ENCODE assay signal across 19 mouse cellular contexts in genomic region chr9:29025603-29026002, GRCm38 (mm10).
A peak's percentile ranks its signal among the peaks of the same experiment; 100 is the strongest.
DNase-seq lines count a peak whose midpoint lies in the region; ATAC-seq and TF ChIP-seq lines count a peak whose summit lies in the region.
"Had no signal": no experiment of that assay in that cellular context is flagged by ENCODE, and none has a peak within 500 bp of the region (broad histone marks: within the 10 kb centered on the region; RNA-seq: fewer than 3 reads in every experiment).

No protein-coding gene starts in this region.

- H3K9ac ChIP-seq in heart, embryonic 13.5 days = no peak overlapping the region
- no peak overlapping the region for H3K9ac ChIP-seq in heart, postnatal 0 days (replicated peaks; ENCODE audit: low read depth, low read length)
- H3K9ac ChIP-seq in forebrain, embryonic 11.5 days (ENCODE audit: low read length) = no peak overlapping the region
- H3K9ac ChIP-seq: hindbrain, embryonic 12.5 days had no signal

- H3K4me2 ChIP-seq in heart, embryonic 13.5 days = no peak overlapping the region
- H3K4me2 ChIP-seq in heart, postnatal 0 days (ENCODE audit: low read depth, low read length) = no peak overlapping the region
- no peak overlapping the region for H3K4me2 ChIP-seq in forebrain, embryonic 11.5 days (ENCODE audit: low read depth, low read length, severe bottlenecking)
- H3K4me2 ChIP-seq: hindbrain, embryonic 12.5 days had no signal

- H3K9me3 ChIP-seq in heart, embryonic 13.5 days = no peaks in the 10 kb centered on the region
- H3K9me3 ChIP-seq in heart, postnatal 0 days (replicated peaks; ENCODE audit: control insufficient read depth, low read length) = no peaks in the 10 kb centered on the region
- H3K9me3 ChIP-seq in forebrain, embryonic 11.5 days (ENCODE audit: control insufficient read depth, low read length) = no peaks in the 10 kb centered on the region
- H3K9me3 ChIP-seq: embryonic facial prominence, embryonic 10.5 days; hindbrain, embryonic 12.5 days had no signal

- peak overlapping the region; percentile 66 for H3K27ac ChIP-seq in heart, embryonic 13.5 days (replicated peaks)
- H3K27ac ChIP-seq in heart, postnatal 0 days (ENCODE audit: low read depth) = peak overlapping the region; percentile 15; the same call in 1 of the 2 replicates
- H3K27ac ChIP-seq in forebrain, embryonic 11.5 days (ENCODE audit: low read depth, low read length) = no peak overlapping the region
- H3K27ac ChIP-seq: embryonic facial prominence, embryonic 10.5 days; hindbrain, embryonic 12.5 days had no signal

- no peak for TF ChIP-seq CTCF in heart, postnatal 0 days (IDR thresholded peaks at IDR 0.05; ENCODE audit: low read depth)

- peaks cover 56% of the 10 kb centered on the region for H3K4me1 ChIP-seq in heart, embryonic 13.5 days
- peaks cover 17% of the 10 kb centered on the region for H3K4me1 ChIP-seq in heart, postnatal 0 days (ENCODE audit: control insufficient read depth, insufficient read depth)
- no peaks in the 10 kb centered on the region for H3K4me1 ChIP-seq in forebrain, embryonic 11.5 days (replicated peaks; ENCODE audit: control insufficient read depth, insufficient read depth, low read length)
- H3K4me1 ChIP-seq: embryonic facial prominence, embryonic 10.5 days; hindbrain, embryonic 12.5 days had no signal

- TF ChIP-seq EP300 in heart, postnatal 0 days (IDR thresholded peaks at IDR 0.05; ENCODE audit: low read depth) = peak; percentile 56

- no peak for ATAC-seq in heart, embryonic 13.5 days (ENCODE audit: extremely low read depth, insufficient number of reproducible peaks, low FRiP score, low TSS enrichment)
- peak; percentile 95 for ATAC-seq in heart, postnatal 0 days (ENCODE audit: insufficient read depth, low read depth)
- ATAC-seq in forebrain, embryonic 11.5 days (replicated peaks; ENCODE audit: low FRiP score) = no peak
- no peak for ATAC-seq in cerebellum, adult (ENCODE audit: insufficient number of reproducible peaks, low FRiP score, low TSS enrichment)
- ATAC-seq: forebrain, embryonic 14.5 days; hindbrain, embryonic 16.5 days; inflammation-experienced regulatory T-cells, adult 6 months had no signal

- DNase-seq in heart, adult 18-20 months = peak; percentile 9 to 24
- DNase-seq in heart, adult 8-10 months (ENCODE audit: low spot score) = peak; percentile 7
- peak; percentile 48 for DNase-seq in heart, postnatal 0 days (ENCODE audit: low spot score)
- DNase-seq in cerebellum, adult 9-10 months = no peak
- DNase-seq in adrenal gland, postnatal 4 days (ENCODE audit: low spot score in 2 of 2) = no peak
- no peak for DNase-seq in forebrain, embryonic 11.5 days (ENCODE audit: low spot score)
- DNase-seq: adrenal gland, adult 2 months; adrenal gland, postnatal 25 days; cerebellum, adult 11 months; gastrocnemius, postnatal 10 days; kidney, adult 11 months; kidney, adult 9 months had no signal

- WGBS in heart, embryonic 13.5 days = 16% methylated on average over 4 of the region's 4 CpGs
- 15% methylated on average over 4 of the region's 4 CpGs for WGBS in heart, postnatal 0 days
- WGBS in forebrain, embryonic 11.5 days = 84% methylated on average over 4 of the region's 4 CpGs

- H3K36me3 ChIP-seq in heart, embryonic 13.5 days = no peaks in the 10 kb centered on the region
- no peaks in the 10 kb centered on the region for H3K36me3 ChIP-seq in heart, postnatal 0 days (replicated peaks; ENCODE audit: control insufficient read depth, insufficient read depth, low read length)
- H3K36me3 ChIP-seq in forebrain, embryonic 11.5 days (ENCODE audit: control insufficient read depth, insufficient read depth, low read length) = no peaks in the 10 kb centered on the region
- H3K36me3 ChIP-seq: embryonic facial prominence, embryonic 10.5 days; hindbrain, embryonic 12.5 days had no signal

- H3K27me3 ChIP-seq in heart, embryonic 13.5 days (replicated peaks) = no peaks in the 10 kb centered on the region
- no peaks in the 10 kb centered on the region for H3K27me3 ChIP-seq in heart, postnatal 0 days (ENCODE audit: control insufficient read depth, insufficient read depth, low read length)
- H3K27me3 ChIP-seq in forebrain, embryonic 11.5 days (ENCODE audit: control insufficient read depth, insufficient read depth, low read length) = no peaks in the 10 kb centered on the region
- H3K27me3 ChIP-seq: hindbrain, embryonic 12.5 days had no signal

- no peak overlapping the region for H3K4me3 ChIP-seq in heart, embryonic 13.5 days
- no peak overlapping the region for H3K4me3 ChIP-seq in heart, postnatal 0 days (ENCODE audit: low read depth, low read length)
- no peak overlapping the region for H3K4me3 ChIP-seq in forebrain, embryonic 11.5 days (ENCODE audit: low read depth, low read length)
- H3K4me3 ChIP-seq: embryonic facial prominence, embryonic 10.5 days; hindbrain, embryonic 12.5 days had no signal

Comparison
In these comparisons a context has a peak if more than half of its experiments do, and no peak if none do; other contexts are left out.
1. DNase-seq: peak in heart, adult 18-20 months (2 of 2), heart, adult 8-10 months (single experiment) and heart, postnatal 0 days (single experiment); none in cerebellum, adult 9-10 months (single experiment), adrenal gland, postnatal 4 days (0 of 2) and forebrain, embryonic 11.5 days (single experiment).